Mouse (Mus musculus) kidney, postnatal 4 days (tissue): ENCODE results near the gene Hus1.

Experiments
- DNase-seq, 2 experiments: peaks; one replicate each; pipeline ENCODE4 v3.0.0; 2021; ENCODE audit warnings: mixed read lengths in 2 of 2

The Hus1 gene

DNA sequence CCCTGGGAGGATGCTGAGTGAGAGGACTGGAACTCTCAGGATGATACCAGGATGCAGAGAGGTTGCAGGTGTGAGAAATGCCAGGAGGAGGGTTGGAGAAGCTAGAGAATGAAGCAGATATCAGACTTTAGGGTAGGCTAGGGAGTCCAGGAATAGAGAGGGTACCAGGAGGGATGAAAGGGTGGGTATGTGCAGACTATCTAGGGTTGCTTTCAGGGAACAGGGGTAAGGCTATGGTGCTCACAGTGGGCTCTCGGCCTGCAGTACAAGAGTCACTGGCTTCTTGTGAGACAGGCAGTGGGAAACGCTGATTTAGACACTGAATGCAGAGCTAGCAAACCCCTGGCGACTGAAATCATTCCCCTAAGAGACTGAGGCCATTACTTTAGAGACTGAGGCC is 37.8 kb downstream of the Hus1 start, which contains the start of gene Pkd1l1:
Gene Pkd1l1, minus strand, starts transcription at position 101 of the 400 bp plus-strand sequence.
- DNase-seq, result no peak

- DNase-seq, result no peak
These were observed 38.9 kb downstream of the Hus1 start for GRCm38 (mm10) chr11:8972093-8972492.

DNA sequence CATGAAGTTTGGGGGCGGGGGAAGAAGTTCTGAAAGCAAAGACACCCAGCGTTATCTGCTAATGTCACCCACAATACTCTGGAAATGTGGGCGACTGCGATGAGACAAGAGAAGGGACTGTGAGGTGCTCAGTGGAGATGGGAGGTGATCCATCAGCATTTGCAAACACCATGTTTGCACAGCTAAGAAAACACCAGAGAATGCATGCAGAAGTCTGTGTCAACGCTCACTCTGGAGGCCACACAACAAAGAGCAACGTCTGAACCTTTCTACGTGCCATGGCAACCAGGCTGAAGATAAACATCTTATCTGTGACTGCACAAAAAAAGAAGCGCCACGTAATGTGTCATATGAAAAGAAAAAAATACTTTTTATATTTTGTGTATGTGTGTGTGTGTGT is 40.5 kb downstream of the Hus1 start:
- DNase-seq, result no peak

GRCm38 (mm10) chr11:8968094-8968493 is 42.9 kb downstream of the Hus1 start:
- no peak for DNase-seq

GRCm38 (mm10) chr11:8958572-8958971 is 52.4 kb downstream of the Hus1 start:
- DNase-seq, result peak in 1 of 2 experiments; percentile 13

DNA sequence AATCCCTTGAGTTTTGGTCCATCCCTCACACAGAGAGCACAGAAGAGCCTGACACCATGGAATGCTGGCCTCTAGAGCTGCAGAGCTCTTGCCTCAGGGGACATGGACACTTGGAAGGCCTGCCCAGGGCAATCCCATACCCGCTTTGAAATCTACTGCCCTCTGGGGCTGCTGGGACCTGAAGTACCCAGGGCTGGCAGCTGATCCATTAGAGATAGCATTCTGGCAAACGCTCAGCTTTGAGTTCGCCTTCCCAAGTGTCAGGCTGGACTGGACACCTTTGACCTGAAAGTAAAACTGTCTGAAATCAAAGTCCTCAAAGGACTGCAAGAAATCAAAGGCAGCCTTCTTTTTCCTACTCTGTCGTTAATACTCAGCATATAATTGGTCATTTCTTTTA is 52.9 kb downstream of the Hus1 start:
- DNase-seq, result no peak

- DNase-seq, result peak; percentile 16 to 19
These were observed 54.0 kb downstream of the Hus1 start for GRCm38 (mm10) chr11:8957023-8957422.

- peak; percentile 66 to 67 for DNase-seq
These were observed 55.3 kb downstream of the Hus1 start for GRCm38 (mm10) chr11:8955678-8956077.

- no peak for DNase-seq
These were observed 61.1 kb downstream of the Hus1 start for GRCm38 (mm10) chr11:8949765-8950430.

- DNase-seq, result no peak
These were observed 62.1 kb downstream of the Hus1 start for GRCm38 (mm10) chr11:8948871-8949270.

- DNase-seq, result no peak
These were observed 66.9 kb downstream of the Hus1 start for GRCm38 (mm10) chr11:8944114-8944513.
